Mouse (Mus musculus): ENCODE measurements around the gene Cd96.

The Cd96 gene

DNA sequence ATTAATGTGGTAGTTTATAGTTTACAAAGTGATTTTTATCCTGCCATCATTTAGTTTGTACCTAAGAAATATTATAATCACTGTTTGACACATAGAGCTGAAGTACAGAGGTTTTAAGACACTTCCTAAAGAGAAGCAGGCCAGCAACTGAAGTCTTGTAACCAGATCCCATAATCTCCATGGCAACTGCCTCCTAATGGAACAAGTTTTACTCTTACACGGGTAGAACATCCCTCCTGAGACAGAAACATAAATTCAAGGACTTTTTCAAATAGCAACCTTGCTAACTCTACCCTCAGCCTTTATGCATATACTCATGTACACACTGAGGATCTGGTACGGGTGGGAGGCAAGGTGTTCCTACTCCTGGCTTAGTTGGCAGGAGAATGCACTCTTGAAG lies 83.8 kb downstream of the Cd96 start:
- no peak for DNase-seq (ENCODE audit: low spot score in 2 of 2)

DNA sequence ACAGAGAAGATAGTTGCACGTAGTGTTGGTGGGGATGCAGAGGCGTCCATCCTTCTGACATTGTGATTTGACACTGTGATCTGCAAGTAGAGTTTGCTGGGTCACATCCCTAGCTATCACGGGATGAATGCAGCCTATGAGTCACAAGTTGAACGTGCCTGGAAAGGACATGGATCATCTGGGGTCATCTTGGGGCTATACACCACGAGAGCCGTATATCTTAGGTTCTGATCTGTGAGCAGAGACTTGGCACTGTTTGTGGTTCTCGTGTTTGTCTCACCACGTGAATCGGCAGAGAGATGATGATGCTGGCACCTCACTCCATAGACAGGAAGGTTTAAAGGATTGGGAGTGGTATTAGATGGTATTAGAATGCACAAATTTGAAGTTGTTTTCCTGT lies 86.2 kb downstream of the Cd96 start:
- no peak for DNase-seq (ENCODE audit: low spot score in 2 of 2)

DNA sequence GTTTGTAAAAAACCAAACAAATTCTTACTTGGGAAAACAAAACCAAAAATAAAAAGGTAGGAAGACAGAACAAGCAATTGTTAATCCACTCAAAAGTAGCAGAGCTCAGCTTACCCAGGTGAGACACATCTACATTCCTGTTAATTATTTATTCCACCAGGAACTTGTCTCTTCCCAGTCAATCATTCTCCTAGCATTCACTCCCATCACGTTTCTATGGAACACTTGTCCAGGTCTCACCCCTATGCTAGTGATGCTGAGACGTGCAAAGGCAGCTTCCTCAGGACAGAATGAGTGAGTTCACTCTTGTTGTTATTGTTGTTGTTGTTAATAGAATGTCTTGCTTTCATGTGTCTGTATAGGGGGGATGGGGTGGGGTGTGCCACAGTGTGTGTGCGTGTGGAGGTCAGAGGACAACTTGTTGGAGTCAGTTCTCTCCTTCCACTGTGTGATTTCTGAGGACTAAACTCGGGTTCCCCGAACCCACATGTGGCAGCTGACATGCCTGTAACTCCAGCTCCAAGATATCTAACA lies 97.0 kb downstream of the Cd96 start:
- no peak for DNase-seq (ENCODE audit: low spot score in 2 of 2)

DNA sequence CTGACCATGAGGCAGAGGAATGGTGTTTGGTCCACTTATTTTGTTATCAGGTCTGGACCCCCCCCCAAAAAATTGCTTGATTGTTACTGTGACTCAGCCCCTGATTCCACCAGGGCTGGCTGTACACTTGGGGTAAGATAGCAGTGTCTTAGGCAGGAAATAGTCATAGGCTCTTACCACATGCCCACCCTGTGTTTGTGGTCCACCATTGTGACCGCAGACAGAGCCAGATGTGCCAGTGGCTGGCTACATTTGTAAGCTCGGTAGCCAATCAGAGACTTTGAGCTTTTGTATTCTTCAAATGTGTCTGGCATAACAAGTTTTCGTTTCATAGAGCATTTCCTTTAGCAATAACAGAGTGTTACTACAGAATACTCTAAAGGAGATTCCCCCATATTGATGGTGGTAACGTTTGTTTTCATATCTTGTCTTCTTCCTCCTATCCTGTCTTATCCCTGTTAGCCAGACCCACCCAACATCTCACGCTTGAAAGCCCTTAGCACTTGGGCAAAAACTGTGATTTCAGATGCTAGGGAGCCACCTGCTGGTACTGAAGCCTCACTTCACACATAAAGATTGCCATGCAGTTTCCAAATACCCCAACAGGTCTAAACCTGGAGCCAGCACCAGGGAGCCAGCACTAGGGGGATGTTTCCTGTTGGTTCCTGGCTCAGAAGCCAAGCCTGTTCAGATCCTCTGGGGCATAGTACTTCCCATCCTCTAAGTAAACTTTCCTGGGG lies 97.7 kb downstream of the Cd96 start:
- DNase-seq (ENCODE audit: low spot score in 2 of 2), result peak; percentile 32 to 41

DNA sequence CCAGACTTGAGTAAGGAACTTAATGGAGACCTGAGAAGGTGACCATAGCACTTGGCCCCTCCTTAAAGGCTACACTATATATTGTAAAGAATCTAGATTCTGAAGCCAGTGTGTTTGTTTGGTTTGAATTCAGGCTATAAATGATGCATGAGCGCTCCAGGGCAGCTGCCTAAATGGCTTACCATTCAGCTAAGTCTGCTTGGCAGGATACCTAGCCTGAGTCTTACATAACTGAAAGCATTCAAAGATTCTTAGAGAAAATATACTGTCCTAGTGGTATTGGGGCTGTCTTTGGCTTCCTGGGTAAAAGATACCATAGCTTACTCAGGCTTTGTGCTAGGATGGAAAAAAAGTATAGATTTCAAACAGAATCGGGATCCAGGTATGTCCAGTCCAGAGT lies 98.7 kb downstream of the Cd96 start:
- DNase-seq (ENCODE audit: low spot score in 2 of 2), result no peak

DNA sequence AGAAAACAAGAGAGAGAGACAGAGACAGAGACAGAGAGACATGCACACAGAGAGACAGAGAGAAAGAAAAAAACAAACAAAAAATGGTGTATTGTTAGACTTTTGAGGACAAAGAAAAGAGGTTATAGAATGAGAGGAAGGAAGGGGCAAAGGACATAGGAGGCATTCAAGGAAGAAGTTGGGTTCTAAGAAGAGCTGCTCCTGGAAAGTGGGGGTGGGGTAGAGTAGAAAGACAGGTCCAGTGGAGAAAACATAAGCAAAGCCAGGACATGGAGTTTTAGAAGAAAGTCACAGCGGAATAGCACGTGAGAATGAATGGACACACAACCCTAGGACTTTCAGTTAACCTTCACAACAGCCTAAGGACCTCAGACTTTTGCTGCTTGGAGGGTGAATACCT lies 99.7 kb downstream of the Cd96 start:
- no peak for DNase-seq (ENCODE audit: low spot score in 2 of 2)

DNA sequence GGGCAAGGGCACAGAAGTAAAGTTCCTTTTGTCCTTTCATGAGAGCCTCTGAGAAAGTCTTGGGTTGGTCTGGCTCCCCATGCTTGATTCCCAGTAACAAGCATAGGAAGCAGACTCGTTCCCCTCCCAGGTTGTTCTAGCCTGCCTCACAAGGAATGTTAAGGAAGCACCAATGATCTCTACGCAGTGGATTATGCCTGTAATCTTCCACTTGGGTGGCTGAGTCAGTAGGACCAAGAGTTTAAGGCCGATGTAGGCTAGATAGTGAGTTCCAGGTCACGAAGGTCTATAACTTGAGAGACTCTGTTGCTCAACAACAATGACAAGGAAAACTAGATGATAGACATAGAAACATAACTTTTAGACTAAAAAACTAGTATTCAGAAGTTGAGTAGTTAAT lies 100.3 kb downstream of the Cd96 start:
- no peak for DNase-seq (ENCODE audit: low spot score in 2 of 2)

DNA sequence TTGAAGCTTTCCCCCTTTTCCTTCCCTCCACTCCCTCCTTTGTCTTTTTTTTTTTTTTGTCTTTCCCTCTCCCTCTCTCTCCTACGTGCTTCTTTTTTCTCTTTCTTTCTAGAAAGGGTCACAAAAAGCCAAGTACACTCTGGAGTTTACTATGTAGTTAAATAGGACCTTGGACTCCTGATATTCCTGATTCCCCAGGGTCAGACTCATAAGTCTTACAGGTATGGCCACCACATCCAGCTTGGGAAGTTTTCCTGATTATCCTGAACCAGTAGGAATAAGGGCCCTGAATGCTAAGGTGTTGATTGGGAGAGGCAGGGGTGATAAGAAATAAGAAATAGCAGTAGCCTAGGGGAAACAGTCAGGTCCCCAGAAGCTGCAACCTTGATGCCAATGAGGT lies 100.7 kb downstream of the Cd96 start:
- DNase-seq (ENCODE audit: low spot score in 2 of 2), result no peak

DNA sequence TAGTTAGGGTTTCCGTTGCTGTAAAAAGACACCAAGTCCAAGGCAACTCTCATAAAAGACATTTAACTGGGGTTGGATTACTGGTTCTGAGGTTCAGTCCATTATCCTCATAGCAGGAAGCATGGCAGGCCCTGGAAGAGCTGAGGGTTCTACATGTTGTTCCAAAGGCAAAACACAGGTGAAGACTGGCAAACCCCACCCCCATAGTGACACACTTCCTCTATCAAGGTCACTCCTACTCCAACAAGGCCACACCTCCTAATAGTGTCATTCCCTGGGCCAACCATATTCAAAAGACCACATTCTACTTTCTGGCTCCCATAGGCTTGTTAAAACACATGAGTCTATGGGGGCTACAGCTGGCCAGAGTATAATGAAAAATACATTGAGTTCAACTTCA lies 108.4 kb downstream of the Cd96 start:
- DNase-seq (ENCODE audit: low spot score in 2 of 2), result no peak

DNA sequence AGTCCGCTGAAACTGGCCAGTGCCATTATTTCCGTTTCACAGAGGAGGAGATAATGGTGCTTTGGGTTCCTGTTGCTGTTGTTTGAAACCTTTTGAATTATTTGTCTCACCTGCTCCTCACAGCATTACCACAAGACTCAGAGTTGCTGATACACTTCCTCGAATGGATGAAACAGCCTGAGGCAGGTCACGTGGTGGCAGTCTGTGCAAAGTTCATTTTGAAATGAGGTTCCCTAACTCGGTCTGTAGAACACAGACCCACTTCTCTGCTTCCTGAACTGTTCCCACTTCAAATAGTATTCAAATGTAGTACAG lies 109.2 kb downstream of the Cd96 start:
- DNase-seq (ENCODE audit: low spot score in 2 of 2), result no peak

DNA sequence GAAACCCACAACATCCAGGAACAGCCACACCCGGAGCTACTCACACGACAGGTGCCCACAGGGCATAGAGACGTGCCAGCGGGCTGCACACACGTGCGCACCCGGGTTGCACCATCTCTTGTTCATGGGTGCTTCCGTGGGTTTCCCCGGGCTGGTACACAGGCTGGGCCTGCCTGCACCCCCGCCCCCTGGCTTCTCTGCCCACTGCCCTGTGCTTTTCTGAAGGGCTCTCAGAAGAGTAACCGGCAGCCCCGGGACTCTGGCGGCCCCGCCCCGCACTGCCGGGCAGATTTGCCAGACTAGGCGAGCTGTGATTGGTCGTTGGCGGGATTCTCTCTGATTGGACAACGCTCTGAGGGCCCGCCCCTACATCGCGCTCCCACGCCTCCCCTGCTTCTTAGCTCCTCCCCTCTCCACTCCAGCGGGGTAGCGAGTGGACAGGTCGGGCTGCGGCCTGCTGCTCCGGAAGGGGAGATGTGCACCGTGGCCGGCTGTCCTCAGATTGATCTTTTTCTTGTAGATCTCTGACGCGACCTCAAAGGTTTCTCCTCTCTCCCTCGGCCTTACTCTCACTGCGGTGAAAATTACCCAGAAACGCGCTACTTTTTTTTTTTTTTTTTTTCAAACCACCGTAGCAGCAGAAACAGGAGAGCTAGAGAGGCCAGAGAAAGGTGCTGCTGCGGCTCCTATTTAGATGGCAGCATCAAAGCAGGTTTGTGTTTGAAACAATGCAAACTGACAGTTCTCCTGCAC lies 109.7 kb downstream of the Cd96 start, which contains the start of gene Plcxd2:
Gene Plcxd2 (minus strand): TSS at position 66 of the 753 bp plus-strand sequence.
- peak; percentile 90 to 92 for DNase-seq (ENCODE audit: low spot score in 2 of 2)

DNA sequence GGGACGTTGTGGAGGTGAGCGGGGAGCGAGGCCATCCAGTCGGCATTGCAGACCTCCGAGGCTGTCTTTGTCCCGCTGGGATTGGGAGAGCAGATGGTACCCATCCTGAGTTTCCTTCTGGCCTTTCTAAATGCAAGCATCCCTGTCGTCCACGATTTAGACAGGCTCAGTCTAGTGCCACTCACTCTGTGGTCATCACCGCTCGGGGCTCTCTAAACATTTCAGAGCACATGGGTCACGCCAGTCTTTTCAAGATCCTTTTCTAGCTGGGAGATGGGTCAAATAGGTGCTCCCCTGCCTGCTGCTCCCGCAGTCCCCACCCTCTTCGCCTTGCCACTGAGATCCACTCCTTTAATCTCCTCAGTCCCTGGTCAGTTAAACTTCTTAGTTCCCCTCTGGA lies 110.3 kb downstream of the Cd96 start:
- no peak for DNase-seq (ENCODE audit: low spot score in 2 of 2)

DNA sequence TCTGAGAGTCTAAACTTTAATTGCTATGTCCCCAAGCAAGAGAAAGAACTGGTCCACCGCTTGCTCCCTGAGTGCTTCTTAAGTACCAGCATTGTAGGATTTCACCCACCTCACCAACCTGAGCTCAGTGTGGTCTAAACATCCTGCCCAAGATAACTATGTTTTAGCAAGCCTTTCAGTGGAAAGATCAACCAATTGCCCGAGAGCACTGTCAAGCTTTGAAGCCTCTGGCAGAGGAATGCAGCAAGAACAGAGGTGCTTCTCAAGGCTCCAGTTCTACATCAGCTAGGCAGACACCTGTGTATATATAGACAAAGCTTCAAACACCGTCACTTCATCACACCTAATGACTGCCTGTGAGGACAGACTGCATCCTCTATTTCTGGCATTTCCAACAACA lies 111.3 kb downstream of the Cd96 start:
- DNase-seq (ENCODE audit: low spot score in 2 of 2), result no peak

DNA sequence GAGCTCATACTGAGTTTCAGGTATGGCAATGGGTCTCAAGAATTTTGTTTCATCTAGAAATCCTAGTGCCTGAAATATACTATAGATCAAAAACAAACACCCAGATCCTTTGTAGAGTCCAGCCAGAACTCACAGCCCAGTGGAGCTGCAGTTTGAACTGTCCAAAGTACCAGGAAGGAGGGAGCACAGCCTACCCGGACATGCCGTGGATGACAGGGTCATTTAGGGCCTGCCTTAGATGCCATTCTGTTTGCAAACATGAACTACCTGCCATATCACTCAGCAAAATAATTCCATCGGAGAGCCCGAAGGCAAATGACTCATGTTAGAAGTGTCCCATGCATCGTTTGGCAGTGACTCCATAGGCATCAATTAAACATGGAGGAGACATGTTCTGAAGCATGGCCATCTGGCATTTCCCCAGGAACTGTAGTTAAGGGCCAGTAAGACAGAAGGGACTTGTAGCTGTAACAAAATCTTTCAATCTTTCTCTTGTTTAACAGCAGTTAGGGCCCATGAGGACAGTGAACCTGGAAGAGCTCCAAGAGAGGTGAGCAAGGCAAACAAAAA lies 111.9 kb downstream of the Cd96 start:
- DNase-seq (ENCODE audit: low spot score in 2 of 2), result no peak

DNA sequence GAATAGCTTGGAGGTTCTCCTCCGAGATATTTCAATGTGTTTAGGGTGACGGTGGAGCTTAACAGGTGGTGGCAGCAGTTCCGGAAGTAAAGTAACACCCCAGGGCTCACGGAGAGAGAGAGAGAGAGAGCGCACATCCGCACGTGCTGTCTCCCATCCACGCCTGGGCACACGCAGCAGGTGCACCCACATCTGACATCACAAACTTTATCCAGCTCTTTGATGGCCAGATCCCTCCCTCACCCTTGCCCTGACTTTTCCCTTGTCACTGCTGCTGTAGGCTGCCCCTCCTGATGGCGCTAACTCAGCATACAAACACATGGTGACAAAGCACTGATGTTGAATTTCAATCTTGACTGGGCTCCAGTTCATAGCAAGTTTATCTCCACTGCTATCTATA lies 113.8 kb downstream of the Cd96 start:
- DNase-seq (ENCODE audit: low spot score in 2 of 2), result no peak

DNA sequence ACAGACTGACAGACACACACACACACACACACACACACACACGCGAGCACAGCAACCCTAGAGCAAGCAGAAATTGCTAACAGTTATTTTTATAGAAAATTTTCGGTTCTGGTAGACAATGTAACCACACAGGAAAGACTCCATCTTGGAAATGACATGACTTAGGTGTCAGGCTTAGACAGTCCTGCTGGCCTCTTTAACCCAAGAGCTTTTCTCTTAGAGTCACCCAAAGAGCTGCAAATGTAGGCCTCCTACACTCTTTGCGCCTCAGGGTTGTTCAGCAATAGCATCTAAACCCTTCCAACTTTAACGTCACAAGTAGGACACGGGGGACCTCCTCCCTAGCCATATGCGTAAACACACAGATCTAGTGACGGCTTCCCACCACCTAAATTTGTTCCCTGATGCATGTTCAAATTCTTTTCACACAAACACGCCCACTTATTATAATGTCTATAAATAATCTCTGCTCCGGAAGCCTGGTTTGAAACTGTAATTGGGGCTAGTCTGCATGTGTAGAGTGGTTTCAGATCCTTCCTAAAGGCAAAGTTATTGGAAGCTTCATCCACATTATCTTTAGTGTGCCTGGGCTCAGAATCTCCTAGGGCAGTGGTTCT lies 118.4 kb downstream of the Cd96 start:
- DNase-seq (ENCODE audit: low spot score in 2 of 2), result no peak

DNA sequence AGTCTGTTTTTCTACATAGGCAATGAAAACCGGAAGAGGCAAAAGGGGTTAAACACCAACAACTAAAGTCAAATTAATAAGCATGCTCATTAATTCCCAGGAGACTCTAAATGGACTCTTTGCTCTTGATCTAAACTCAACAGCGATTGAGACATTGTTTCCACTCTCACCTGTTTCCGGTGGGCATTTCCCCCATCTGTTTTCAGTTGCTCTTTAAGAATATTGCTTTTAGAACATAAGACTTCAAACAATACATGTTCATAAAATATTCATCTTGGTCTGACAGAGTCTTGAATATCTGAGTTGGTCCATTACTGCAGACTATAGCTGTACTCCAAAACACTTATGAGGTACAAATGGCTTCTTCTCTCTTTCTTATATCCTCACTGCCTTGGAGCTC lies 119.1 kb downstream of the Cd96 start:
- DNase-seq (ENCODE audit: low spot score in 2 of 2), result no peak

DNA sequence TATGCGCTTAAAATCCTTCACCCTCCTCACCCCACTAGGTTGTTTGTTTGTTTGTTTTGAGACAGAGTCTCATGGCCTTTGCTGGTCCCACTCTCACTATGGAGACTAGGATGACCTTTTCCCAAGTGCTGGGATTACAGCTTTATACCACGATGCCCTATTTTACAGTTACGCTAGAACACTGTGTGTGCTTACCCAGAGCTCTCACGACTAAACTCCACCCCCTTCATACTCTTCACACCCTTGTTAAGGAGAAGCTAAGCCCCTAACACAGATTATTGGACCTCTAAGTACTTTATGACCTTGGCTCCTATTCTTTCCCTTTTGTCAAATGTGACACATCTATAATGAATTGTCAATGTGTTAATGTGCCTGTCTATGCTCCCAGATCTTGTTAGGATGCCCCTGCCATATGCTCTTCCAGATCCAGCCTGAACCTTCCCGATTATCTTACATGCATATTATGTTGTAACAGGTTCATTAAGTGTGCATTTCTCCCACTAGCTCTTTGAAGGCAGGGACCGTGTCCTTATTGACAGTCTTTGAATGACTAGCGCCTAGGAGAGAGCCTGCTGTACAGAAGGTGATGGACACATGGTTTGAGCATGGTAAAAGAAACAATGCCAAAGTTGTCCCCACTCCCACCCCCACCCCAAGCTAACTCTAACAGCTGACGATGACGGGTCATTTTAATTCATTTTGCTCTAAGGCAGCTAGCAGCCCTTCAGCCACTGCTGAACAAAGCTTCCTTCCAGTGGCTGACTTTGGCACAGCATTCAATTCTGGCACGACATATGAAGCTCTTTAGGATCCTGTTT lies 120.5 kb downstream of the Cd96 start:
- DNase-seq (ENCODE audit: low spot score in 2 of 2), result no peak

DNA sequence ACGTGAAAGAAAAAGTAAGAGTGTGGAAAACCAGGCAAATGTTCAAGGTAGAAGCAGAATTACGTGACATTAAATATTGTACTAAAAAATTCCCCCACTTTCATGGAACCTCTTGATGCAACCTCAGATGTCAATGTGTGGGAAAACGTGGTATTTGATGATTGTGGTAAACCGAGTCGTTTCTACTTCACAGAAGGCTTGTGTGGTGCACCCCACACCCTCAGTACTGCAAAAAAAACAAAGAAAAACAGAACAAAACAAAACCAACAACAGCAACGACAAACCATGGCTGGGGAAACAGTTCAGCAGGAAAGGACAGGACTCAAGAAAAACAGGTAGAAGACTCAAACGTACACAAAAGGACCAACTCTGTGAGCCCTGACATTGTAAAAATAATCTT lies 121.8 kb downstream of the Cd96 start:
- no peak for DNase-seq (ENCODE audit: low spot score in 2 of 2)

DNA sequence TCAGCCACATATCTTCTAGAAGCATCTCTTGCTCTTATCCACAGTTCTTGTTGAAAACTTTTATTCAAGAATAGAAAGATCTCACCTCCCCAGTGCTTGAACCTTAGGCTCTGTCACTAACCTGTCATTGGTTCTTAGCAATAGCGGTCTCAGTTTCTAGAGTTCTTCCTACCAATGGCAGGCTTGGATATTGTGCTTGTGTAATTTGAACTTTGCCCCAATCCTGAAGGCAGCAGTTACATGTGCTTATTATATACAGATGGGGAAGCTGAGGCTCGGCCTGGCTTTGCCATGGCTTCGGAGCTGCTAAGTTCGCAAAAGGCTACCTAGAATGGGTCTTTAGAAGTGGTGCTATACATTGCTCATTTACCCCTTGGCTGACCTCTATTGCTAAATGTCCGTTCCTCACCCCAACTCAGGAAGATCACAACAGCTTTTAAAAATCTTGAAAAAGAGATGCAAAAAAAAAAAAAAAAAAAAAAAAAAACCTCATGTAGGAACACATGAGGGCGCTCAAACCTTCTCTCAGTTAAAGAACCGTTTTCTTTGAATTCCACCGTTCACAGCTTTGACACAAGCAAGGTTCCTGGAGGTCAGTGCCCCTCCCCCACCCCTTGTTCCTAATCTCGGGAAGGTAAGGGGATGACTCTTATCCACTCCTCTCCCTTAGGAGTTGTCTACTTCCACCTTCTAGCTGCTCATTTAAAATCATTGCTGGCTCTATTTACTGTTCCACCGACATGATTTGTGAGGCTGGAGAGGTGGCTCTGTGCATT lies 129.0 kb downstream of the Cd96 start:
- DNase-seq (ENCODE audit: low spot score in 2 of 2), result no peak

DNA sequence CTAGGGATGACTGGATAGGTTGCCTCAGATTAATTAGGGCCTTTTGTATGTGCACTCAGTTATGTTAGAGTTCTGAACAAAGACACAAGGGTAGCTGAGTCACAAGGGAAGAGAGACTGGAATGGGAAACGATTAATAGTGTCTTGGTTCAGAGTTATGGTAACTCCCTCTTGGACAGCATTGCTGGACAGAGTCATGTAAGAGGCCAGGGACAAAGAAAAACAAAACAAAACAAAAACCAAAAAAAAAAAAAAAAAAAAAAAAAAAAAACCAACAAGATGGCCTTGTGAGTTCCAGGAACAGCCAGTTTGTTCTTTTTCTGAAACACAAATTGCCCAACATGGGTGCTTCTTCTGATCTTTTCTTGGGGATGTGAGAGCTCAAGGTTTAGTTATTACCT lies 133.8 kb downstream of the Cd96 start:
- no peak for DNase-seq (ENCODE audit: low spot score in 2 of 2)
